Mouse (Mus musculus) embryonic facial prominence, embryonic 12.5 days (tissue): Measurements from ENCODE around the gene Fjx1. TPM values are rescaled to one million over a fixed set of nuclear protein-coding genes. Genes with fewer than 3 reads are reported as not detected.
A peak's percentile ranks its signal among the peaks of the same experiment; 100 is the strongest.

ENCODE experiments used
- ATAC-seq: fragments of 200-750 bp; cut with Nextera tagmentation; 2 replicates; pipeline ENCODE4 v1.8.0; 2017; ENCODE audit not compliant: insufficient number of reproducible peaks, insufficient read depth, low FRiP score, low TSS enrichment
- H3K27ac ChIP-seq: fragments of 300-500 bp; sonication (generic); 2 replicates; pipeline ENCODE4 v1.5.1; 2016; ENCODE audit warnings: mild to moderate bottlenecking
- H3K27me3 ChIP-seq: fragments of 300-500 bp; sonication (generic); 2 replicates; pipeline ENCODE4 v1.6.1; 2016; ENCODE audit warnings: mild to moderate bottlenecking, moderate library complexity
- H3K36me3 ChIP-seq: fragments of 300-500 bp; sonication (generic); 2 replicates; pipeline ENCODE4 v1.6.1; 2016; ENCODE audit warnings: mild to moderate bottlenecking
- H3K4me1 ChIP-seq: fragments of 300-500 bp; sonication (generic); 2 replicates; pipeline ENCODE4 v1.6.1; 2016
- H3K4me2 ChIP-seq: fragments of 300-500 bp; sonication (generic); replicated peaks from 2 replicates; pipeline ENCODE4 v1.6.1; 2016; ENCODE audit warnings: mild to moderate bottlenecking, moderate library complexity
- H3K4me3 ChIP-seq: fragments of 300-500 bp; sonication (generic); 2 replicates; pipeline ENCODE4 v1.5.1; 2016; ENCODE audit warnings: mild to moderate bottlenecking
- H3K9ac ChIP-seq: fragments of 300-500 bp; sonication (generic); 2 replicates; pipeline ENCODE4 v1.6.1; 2016; ENCODE audit warnings: mild to moderate bottlenecking, moderate library complexity
- H3K9me3 ChIP-seq: fragments of 300-500 bp; sonication (generic); 2 replicates; pipeline ENCODE4 v1.6.1; 2016; ENCODE audit warnings: mild to moderate bottlenecking, moderate library complexity
- WGBS: fragments of 180-500 bp; shearing (Covaris S2); methylation state at CpG from one replicate; pipeline ENCODE4 v1.1.7; 2016; 5-methylcytosine and 5-hydroxymethylcytosine counted together
- polyA plus RNA-seq: library from polyadenylated mRNA; unstranded; fragments of >200 nt; fragmentation: Nextera tagmentation; extraction: Ambion mirVana; gene quantifications from 2 replicates; pipeline ENCODE4 v1.2.1, GENCODE M21; 2016

The Fjx1 gene
- polyA plus RNA-seq, 1 experiment from 2014 or later: 25.5 TPM

- Histone ChIP-seq H3K9ac (no peak overlapping the region), H3K9me3 (no peaks in the 10 kb centered on the region), H3K27ac (no peak overlapping the region), H3K4me2 (no peak overlapping the region), H3K4me3 (no peak overlapping the region), H3K27me3 (no peaks in the 10 kb centered on the region), H3K4me1 (no peaks in the 10 kb centered on the region), H3K36me3 (no peaks in the 10 kb centered on the region)
- WGBS: 78% methylated on average over 14 of the region's 14 CpGs
- no peak for ATAC-seq
Measured at GRCm38 (mm10) chr2:102416149-102416743, 36.1 kb downstream of the Fjx1 start.

- WGBS: 80% methylated on average over 2 of the region's 2 CpGs
- no peak for ATAC-seq
Measured at GRCm38 (mm10) chr2:102412738-102413137, 39.6 kb downstream of the Fjx1 start.

GRCm38 (mm10) chr2:102410615-102411014, 41.7 kb downstream of the Fjx1 start:
- Histone ChIP-seq H3K27me3 (no peaks in the 10 kb centered on the region), H3K27ac (no peak overlapping the region), H3K9me3 (no peaks in the 10 kb centered on the region), H3K4me2 (no peak overlapping the region), H3K9ac (no peak overlapping the region), H3K4me3 (no peak overlapping the region), H3K4me1 (peaks cover 24% of the 10 kb centered on the region), H3K36me3 (no peaks in the 10 kb centered on the region)
- ATAC-seq: no peak
- WGBS: 75% methylated on average over 4 of the region's 4 CpGs

More at GRCm38 (mm10) chr2:102412738-102413137, 39.6 kb downstream of the Fjx1 start:
- Histone ChIP-seq H3K4me1 (peaks cover 5% of the 10 kb centered on the region), H3K4me2 (no peak overlapping the region), H3K4me3 (no peak overlapping the region), H3K27me3 (no peaks in the 10 kb centered on the region), H3K36me3 (no peaks in the 10 kb centered on the region), H3K27ac (no peak overlapping the region), H3K9me3 (no peaks in the 10 kb centered on the region), H3K9ac (no peak overlapping the region)

GRCm38 (mm10) chr2:102409741-102410140, 42.6 kb downstream of the Fjx1 start:
- no peak for ATAC-seq
- Histone ChIP-seq H3K4me2 (no peak overlapping the region), H3K27me3 (no peaks in the 10 kb centered on the region), H3K27ac (no peak overlapping the region), H3K9me3 (no peaks in the 10 kb centered on the region), H3K4me1 (peaks cover 24% of the 10 kb centered on the region), H3K36me3 (no peaks in the 10 kb centered on the region), H3K4me3 (no peak overlapping the region), H3K9ac (no peak overlapping the region)
- 85% methylated on average over 3 of the region's 3 CpGs for WGBS

DNA sequence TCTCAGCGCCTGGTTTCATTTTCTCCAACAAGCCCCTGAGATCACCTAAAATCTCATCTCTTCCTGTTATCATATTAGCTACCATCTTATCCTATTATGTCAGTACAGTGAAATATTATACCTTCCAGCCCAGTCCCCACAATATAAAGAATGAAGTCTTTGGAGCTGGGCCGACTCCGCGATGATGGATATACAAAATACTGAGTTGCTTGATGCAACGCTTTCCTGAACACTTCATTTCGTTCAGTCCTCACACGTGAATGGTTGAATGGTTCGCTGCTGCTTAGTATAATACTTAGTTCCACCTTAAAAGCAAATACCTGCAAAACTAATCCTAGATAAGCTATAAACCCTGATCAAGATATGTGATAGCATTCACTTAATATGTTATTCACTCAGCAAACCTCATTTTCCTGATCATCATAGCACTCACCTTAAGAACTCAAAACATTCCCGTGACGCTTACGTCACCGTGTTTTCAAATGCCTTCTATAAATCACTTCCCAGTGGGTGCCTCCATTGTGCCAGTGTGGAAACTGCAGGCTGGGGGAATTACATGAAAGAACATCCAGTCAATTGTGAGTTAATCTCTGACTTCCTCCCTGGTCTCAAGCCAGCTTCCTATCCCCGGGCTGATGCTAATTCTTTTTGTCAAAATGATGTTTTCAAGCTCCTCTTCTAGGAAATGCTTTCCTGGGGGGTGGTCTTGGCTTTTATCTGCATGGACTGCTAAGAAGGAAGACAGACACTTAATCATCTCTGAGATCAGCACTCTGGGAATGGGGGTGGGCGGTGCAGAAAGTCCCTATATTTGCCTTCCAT, 44.7 kb downstream of the Fjx1 start, which contains the start of gene Trim44:
Trim44 (minus strand) TSS at position 466 of the 822 bp plus-strand sequence.
- Histone ChIP-seq H3K36me3 (no peaks in the 10 kb centered on the region), H3K4me3 (no peak within 1 kb of the TSS), H3K27me3 (no peaks in the 10 kb centered on the region), H3K4me1 (peaks cover 24% of the 10 kb centered on the region), H3K4me2 (peak within 1 kb of the TSS; percentile 14), H3K9me3 (no peaks in the 10 kb centered on the region), H3K9ac (no peak within 1 kb of the TSS), H3K27ac (no peak within 1 kb of the TSS)
- WGBS: 27% methylated on average over 14 of the region's 14 CpGs
- no peak; the same call in 1 of the 2 replicates for ATAC-seq

- Histone ChIP-seq H3K27me3 (no peaks in the 10 kb centered on the region), H3K4me2 (peak overlapping the region; percentile 14; the same call in 1 of the 2 replicates), H3K9me3 (no peaks in the 10 kb centered on the region), H3K4me3 (no peak overlapping the region), H3K36me3 (no peaks in the 10 kb centered on the region), H3K27ac (0 out of 2 replicates have a peak overlapping the region, but pooled peaks have one; percentile 3), H3K9ac (no peak overlapping the region), H3K4me1 (peaks cover 24% of the 10 kb centered on the region)
- ATAC-seq: no peak
- 60% methylated on average over 4 of the region's 4 CpGs for WGBS
Measured at GRCm38 (mm10) chr2:102406324-102407304, 45.7 kb downstream of the Fjx1 start.

- Histone ChIP-seq H3K9me3 (no peaks in the 10 kb centered on the region), H3K27ac (no peak overlapping the region), H3K4me3 (no peak overlapping the region), H3K27me3 (no peaks in the 10 kb centered on the region), H3K4me2 (no peak overlapping the region), H3K4me1 (peaks cover 36% of the 10 kb centered on the region), H3K36me3 (no peaks in the 10 kb centered on the region), H3K9ac (no peak overlapping the region)
- no peak for ATAC-seq
- WGBS: 81% methylated on average over 5 of the region's 5 CpGs
Measured at GRCm38 (mm10) chr2:102403982-102404381, 48.3 kb downstream of the Fjx1 start.

GRCm38 (mm10) chr2:102403306-102403705, 49.0 kb downstream of the Fjx1 start:
- Histone ChIP-seq H3K4me3 (no peak overlapping the region), H3K9ac (no peak overlapping the region), H3K27ac (no peak overlapping the region), H3K9me3 (no peaks in the 10 kb centered on the region), H3K4me2 (no peak overlapping the region), H3K4me1 (peaks cover 36% of the 10 kb centered on the region), H3K27me3 (no peaks in the 10 kb centered on the region), H3K36me3 (no peaks in the 10 kb centered on the region)
- WGBS: 82% methylated on average over 4 of the region's 4 CpGs
- ATAC-seq: no peak

- H3K9ac ChIP-seq: peak overlapping the region; percentile 92
- peak overlapping the region; percentile 70 for H3K4me3 ChIP-seq
- 24% methylated on average over 6 of the region's 6 CpGs for WGBS
- peaks cover 17% of the 10 kb centered on the region for H3K4me1 ChIP-seq
- peak overlapping the region; percentile 87 for H3K4me2 ChIP-seq
- no peak for ATAC-seq
- H3K27ac ChIP-seq: peak overlapping the region; percentile 95
- no peaks in the 10 kb centered on the region for H3K9me3 ChIP-seq
- no peaks in the 10 kb centered on the region for H3K27me3 ChIP-seq
- H3K36me3 ChIP-seq: no peaks in the 10 kb centered on the region
Measured at GRCm38 (mm10) chr2:102401352-102401692, 51.0 kb downstream of the Fjx1 start.

DNA sequence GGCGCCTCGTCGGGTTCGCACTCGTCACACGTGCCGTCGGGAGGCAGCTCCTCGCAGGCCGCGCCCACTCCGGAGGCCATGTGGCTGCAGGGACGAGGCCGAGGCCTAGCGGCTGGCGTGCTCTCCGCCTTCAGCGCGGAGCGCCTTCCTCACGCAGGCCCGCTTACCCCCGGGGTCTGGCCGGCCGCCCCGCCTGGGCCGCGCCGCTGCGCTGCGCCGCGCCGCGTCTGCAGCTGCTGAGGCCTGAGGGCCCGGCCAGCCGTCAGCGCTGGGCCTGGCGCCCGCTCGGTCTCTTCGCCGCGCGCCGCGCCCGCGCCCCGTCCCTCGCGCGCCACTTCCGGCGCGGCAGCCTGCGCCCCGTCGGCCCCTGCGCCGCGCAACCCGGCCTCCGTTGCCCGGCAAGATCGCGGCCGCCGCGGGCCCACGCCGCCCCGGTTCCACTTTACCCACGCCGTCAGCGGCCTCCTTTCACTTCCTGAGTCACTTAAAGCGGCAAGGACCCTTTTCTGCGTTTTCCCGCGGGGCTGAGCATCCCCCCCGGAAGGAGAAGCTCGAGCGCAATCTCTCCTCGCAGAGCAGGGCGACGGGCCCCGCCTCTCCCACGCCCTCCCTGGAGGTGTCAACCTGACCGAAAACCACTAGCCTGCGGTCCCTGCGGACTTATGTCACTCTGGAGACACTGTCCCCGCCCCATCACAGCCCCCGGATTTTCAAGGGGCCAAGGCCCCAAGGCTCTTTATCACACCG, 51.5 kb downstream of the Fjx1 start:
- Histone ChIP-seq H3K4me2 (peak overlapping the region; percentile 87), H3K36me3 (no peaks in the 10 kb centered on the region), H3K9ac (peak overlapping the region; percentile 92), H3K27ac (peak overlapping the region; percentile 95), H3K9me3 (no peaks in the 10 kb centered on the region), H3K4me1 (peaks cover 12% of the 10 kb centered on the region), H3K27me3 (no peaks in the 10 kb centered on the region), H3K4me3 (peak overlapping the region; percentile 70)
- WGBS: under 1% methylated on average over 94 of the region's 94 CpGs
- peak; percentile 87 for ATAC-seq
